Mouse (Mus musculus) layer of hippocampus, adult 11-12 months (tissue): ENCODE measurements at regions not wholly inside any gene's neighbourhood (a gene's known extent, or its start where the extent isn't known, plus 50 kb on each side); places are given as distances from the start of the nearest gene placed in this dataset.
"Not testable (repeated sequence)": the region's sequence is repeated elsewhere in the genome, so short reads cannot be mapped to it uniquely, and the experiment has no call there.

Source experiments
- DNase-seq: peaks from one replicate; pipeline ENCODE4 v3.0.0; 2022; ENCODE audit warnings: low spot score

DNA sequence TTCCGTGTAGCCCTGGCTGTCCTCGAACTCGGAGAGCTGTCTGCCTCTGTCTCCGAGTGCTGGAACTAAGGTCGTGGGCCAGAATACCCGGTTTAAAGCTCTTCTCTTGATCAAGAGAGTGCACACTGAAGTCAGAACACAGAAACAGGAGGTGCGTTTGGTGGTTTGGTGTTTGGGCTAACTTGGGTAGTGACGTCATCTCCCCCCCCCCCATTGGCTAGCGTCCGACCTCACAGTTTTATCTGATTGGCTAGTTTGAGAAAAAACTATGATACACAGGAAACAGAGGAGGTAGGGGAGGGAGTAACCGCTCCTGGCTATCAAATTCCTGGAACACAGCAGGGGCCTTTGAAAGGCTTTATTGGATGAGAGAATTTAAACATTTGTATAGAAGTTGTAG is 60.2 kb upstream of the Pim1 start:
- DNase-seq = no peak

DNA sequence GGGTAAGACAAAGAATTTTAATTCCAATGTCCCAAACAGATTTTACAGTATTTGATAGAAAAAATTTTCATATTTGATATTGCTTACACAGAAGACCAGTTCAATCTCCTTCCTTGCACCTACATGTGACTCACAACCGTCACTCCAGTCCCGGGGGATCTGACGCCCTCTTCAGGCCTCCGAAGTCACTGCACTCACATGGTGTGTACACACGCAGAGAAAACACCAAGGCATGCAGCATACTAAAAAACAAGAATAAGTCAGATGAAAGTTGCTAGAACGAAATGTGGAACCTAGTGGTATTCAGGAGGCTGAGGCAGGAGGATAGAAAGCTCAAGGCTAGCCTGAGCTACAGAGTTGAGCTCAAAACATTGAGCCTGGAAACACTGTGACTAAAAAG is 59.7 kb upstream of the Pim1 start:
- no peak for DNase-seq

DNA sequence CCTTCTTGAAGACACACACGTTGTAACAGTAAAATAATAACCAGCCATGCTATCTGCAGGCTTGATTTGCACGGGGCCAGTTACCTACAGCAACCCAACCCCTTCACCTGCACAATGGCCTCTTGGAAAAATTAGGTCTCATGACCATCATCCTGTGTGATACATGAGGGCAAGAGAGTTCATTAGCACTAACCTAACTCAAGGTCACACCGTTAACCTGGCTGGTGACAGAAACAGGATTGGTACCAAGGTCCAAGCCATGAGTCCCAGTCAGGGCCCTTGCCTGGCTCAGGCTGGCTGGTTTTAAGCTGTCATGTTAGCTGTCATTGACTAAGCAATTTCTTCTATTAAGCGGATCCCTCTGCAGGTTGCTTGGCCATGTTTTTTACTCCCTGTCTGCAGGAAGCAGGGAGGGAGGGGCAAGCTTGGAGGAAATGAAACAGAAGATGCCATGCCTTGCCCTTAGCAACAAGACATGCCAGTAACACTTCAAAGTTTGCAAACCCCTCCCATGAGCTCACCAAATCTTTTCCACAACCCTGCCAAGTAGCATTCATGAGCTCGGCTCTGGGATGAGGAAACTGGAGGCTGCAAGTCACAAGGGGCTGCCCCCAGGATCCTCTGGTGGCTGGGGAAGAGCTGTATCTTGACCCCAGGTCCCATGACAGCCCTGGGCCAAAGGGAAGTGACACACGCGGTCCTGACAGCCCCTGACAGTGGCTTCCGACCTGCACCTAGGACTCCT is 58.8 kb upstream of the Pim1 start:
- no peak for DNase-seq

DNA sequence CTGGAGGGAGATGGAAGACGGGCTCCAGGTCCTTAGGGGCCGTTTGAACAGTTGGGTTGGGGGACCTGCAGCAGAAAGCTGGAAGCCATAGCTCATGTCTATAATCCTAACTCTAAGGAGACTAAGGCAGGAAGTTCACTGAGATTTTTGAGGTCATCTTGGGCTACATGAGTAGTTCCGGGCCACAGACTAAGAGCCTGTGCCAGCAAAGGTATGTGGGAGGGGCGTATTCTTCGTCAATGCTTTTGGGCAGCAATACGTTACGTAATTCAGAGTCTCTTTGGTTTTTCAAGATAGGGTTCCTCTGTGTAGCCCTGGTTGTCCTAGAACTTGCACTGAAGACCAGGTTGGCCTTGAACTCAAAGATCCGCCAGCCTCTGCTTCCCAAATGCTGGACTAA is 57.9 kb upstream of the Pim1 start:
- no peak for DNase-seq

DNA sequence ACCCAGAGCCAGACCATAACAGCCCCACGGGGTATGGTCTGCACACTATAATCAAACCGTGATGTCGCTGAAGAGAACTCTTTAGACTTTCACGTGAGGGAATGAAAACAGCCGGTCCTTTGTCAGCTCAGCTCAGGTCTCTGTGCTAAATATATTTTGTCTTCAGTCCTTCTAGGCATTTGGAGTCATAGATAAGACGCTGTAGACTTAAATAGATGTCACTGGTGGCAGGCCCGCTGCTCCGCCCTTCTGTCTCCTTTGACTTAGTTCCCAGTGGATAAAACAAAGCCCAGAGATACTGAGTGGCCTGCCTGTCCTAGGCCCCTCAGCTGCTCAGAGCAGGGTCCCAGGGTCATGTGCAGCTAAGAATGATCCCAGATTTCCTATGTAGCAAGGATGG is 57.2 kb upstream of the Pim1 start:
- DNase-seq = no peak

DNA sequence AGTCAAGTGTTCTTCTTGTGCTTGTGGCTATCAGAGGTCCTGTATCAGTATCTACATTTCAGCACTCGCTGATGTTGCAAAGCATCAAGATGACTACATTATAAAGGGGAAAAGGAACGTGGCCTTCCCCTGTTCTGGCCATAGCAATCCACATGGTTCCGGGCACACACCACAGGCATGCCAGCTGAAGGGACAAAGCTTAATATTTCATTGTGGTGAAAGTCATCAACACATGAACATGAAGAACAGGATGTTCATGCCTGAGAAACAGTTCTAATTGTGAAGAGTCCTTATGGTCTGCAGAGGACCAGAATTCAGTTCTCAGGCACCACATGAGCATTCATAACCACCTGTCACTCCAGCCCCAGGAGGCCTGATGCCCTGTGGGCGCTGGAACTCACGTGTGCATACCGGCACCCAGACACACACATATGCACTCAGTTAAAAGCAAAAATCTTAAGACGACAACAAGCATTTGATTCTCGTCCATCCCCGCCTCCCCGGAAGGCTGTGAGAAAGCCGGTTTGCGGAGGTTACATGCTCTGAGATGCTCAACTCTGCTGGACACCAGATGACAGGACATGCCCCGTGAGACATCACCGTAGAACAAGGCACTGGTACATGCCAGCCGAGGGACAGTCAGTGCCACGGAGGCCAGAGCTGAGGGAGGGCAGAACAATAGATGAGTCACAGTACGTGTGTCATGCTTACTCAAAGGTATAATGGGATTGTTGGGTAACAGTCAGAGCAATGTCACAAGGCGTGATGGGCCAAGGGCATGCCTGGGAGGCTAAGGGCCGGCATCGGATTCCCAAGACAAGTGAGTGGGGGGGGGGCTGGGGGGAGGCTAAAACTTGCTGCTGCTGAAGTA is 56.2 kb upstream of the Pim1 start:
- DNase-seq = no peak

DNA sequence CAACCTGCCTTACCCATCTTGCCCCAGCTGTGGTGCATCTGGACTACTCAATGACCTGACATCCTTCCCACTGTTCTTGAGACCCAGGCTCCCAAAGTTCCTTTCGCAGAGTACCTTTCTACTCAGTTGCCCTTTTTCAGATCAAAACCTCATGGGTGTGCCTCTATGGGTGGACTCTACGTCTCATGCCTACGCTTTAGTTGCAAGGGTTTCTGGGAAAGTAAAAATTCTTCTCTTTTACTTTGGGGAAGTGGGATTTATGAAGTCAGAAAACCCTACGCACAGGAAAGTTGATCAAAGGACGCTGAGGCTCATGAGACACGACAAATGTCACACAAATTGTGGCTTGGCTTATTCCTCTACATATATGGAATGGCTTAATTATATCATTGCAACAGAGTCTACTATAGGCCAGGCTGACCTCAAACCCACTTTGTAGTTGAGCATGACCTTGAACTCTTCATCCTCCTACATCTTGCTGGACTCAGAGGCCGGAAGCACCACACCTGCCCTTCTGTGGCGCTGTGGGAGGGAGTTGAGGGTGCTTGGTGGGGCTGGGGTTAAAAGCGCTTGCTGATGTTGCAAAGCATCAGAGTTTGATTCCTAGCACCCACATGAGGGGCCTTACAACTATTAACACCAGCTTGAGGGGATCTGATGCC is 55.1 kb upstream of the Pim1 start:
- DNase-seq = no peak

DNA sequence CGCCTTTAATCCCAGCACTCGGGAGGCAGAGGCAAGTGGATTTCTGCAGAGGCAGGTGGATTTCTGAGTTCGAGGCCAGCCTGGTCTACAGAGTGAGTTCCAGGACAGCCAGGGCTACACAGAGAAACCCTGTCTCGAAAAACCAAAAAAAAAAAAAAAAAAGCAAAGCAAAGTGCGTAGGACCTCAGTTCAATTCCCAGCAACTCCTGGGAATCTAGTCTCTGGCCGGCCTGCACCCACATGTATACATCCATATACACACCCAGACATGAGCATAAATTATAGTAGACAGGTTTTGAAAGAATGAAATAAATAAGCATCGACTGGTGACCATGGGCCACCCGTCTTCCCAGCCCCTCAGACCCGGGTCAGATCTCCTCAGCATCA is 54.1 kb upstream of the Pim1 start:
- not testable (repeated sequence) for DNase-seq

DNA sequence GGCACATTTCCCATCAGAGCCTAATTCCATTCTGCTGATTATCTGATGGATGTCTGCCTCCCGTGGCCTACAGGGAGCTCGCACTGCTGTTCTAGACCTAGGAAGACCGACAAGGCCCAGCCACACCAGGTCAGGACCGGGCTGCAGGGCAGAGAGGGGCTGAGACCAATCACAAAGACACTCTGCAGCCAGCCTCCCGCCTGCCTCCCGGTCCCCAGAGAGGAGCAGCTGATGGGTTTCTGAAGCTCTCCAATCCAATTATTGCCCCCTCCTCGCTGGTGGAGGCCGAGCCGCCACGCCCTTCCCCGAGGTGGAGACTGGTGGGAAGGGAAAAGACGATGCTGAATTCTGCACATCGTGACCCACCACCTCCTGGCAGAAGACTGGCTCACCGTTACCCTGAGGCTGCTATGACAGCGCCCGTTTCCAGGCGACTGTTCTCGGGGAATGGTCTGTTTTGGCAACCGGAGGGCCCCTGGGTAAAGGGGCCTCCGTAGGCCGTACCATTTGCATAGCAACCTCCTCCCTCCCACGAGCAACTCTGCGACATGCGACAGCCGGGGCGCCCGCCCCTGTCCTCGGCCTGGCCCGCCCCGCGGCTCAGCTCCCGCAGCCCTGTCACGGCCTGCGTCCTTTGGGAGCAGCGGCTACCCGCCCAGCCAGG is 53.5 kb upstream of the Pim1 start:
- DNase-seq = peak; percentile 73

DNA sequence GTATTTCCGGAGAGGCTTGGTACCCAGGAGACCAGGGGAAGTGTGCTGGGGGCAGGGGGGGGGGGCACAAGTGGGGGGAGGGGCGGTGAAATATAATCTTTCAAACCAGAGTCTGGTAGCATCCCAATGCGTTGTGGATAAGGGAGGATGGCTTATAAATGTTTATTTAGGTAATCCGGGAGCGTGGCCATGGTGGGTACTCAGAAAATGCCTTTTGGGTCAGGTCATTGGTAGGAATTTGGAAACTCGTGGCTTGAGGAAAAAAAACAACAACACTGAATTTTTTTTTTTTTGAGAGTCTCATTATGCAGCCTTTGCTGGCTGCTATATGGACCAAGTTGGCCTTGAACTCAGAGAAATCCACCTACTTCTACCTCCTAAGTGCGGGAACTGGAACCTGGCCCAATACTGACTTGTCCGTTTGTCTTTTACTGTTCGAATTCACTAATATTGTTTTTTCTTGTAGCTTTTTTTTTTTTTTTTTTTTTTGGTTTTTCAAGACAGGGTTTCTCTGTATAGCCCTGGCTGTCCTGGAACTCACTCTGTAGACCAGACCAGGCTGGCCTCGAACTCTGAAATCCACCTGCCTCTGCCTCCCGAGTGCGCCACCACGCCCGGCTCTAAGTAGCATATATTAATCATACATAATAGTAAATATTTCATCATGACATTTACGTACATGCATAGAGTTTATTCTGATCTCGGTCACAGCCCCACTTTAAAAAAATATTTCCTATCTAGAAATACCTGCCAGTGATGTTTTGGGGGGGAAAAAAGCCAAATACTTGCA is 52.8 kb upstream of the Pim1 start:
- DNase-seq = no peak

DNA sequence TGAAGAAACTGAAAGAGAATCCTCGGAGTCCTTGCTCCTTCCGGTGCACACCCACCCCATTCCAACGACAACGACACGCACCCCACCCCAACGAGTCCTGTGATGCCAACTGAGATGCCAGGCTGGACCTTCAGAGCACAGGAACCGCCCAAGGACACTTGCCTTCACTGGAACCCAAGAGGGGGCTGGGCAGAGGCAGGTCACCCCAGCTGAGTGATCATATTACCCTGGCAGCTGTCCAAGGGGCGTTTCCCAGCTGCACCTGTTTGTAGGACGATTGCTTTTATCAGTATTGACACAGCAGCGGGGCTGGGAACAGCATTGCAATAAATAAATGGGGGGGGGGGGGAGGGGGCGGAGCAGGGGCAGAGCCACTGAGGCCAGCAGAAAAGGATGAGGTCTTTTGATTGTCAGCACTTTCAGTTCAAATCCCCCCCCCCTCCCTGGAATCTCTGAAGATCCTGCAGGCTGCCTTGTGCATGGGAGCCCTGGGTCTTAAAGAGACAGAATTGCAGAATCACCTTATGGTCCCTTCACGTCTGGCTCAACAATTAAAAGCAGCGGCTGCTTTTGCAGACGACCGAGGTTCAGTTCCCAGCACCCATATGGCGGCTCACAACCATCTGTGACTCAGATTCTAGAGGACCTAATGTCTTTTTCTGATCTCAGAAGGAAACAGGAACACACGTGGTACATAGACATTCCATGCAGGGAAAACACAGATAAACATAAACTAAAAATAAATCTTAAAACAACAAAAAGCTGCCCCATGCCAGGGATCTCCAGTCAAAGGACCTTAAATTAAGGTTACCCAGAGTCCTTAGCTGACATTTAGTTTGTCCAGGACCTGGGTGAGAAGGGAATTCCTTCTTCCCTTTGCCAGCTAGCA is 52.0 kb upstream of the Pim1 start:
- no peak for DNase-seq

DNA sequence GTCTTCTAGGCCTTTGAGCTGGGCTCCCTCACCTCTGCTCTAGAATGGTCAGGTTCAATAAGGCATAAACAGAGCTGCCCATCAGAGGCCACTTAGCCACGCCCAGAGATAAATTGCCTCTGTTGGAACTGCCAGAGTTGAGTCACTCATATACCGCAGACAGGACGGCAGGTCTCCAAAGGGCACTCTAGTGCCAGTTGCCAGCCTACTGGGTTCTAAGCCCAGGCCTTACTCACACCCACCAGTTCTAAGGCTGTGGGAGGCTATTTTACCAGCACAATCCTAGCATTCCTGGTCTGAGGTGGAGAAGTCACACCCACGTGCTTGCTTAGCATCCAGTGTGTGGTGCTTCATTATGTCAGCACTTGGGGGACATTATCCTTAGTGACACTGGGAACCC is 50.6 kb upstream of the Pim1 start:
- no peak for DNase-seq

DNA sequence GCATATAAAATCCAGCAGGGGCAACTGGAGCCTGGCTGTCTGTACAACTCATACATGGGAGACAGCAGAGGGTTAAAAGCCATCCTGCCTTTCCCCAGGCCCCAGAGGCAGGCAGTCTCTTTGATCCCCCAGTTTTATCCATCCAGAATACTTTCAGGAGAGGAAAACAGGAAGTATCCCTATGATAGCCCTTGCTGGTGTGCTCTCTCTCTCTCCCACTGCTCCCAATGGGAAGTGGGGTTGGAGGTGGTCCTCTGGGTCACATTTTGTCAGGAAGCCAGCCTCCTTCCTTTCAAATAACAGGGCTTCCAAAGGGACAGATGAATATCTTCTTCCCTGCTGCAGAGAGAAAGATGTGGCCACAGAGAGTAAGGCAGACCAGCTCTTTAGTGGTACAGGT is 50.1 kb upstream of the Pim1 start:
- no peak for DNase-seq
